ENCODE assay signal across 8 mouse cellular contexts in the genomic region with DNA sequence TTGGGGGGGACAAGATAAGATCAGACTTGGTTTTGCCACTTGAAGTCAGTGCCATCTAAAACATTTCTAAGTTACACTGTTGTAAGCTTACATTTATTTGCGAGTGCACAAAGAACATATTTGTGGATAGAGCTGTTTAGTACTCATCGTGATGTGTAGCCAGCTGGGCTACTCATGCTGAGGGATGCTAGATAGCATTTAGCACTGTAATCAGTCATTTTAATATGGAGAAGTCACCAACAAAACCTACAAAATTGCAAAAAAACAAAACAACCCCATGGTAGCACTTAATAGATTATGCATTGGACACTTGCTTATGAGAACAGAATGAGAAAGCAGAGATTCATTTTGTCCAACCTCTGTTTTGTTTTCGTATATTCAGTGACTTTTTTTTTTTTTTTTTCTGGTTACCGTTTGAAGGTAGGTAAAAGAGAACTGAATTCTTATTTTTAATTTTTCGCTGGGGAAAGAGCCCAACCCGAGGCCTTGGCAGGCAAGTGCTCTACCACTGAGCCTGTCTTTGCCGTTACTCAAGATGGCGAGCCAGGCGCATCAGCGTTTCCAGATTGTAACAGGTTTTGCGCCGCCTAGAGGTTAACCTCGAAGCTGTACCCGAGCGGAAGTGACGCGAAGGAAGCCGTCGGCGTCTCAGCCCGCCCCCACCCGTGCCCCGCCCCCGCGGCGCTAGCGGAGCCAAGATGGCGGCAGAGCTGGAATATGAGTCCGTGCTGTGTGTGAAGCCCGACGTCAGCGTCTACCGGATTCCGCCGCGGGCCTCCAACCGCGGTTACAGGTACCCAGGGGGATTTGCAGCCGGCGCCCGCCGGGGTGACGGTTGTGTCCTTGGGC. TPM values are rescaled to one million over a fixed set of nuclear protein-coding genes. Genes with fewer than 3 reads are reported as not detected.
DNase-seq lines count a peak whose midpoint lies in the region; ATAC-seq and TF ChIP-seq lines count a peak whose summit lies in the region.

A gene (plus strand): TSS at position 604 of the 849 bp plus-strand sequence.

- peak; percentile 55 for TF ChIP-seq EP300 in heart, adult 2 months (IDR thresholded peaks at IDR 0.05; ENCODE audit: insufficient read depth, low read depth, low read length)

- H3K4me2 ChIP-seq in embryonic facial prominence, embryonic 14.5 days (ENCODE audit: low read depth, low read length), result peak within 1 kb of the TSS; percentile 61
- peak within 1 kb of the TSS; percentile 67 for H3K4me2 ChIP-seq in limb, embryonic 13.5 days (replicated peaks)
- peak within 1 kb of the TSS; percentile 60 for H3K4me2 ChIP-seq in midbrain, embryonic 16.5 days (ENCODE audit: low read length)

- peak within 1 kb of the TSS; percentile 91 for H3K27ac ChIP-seq in embryonic facial prominence, embryonic 14.5 days (replicated peaks; ENCODE audit: low read depth, low read length)
- peak within 1 kb of the TSS; percentile 94 for H3K27ac ChIP-seq in heart, adult 2 months
- peak within 1 kb of the TSS; percentile 86 for H3K27ac ChIP-seq in limb, embryonic 13.5 days
- H3K27ac ChIP-seq in midbrain, embryonic 16.5 days (ENCODE audit: low read length), result peak within 1 kb of the TSS; percentile 94

- H3K79me2 ChIP-seq in heart, adult 2 months (replicated peaks; ENCODE audit: control insufficient read depth, insufficient read depth, low read length), result peaks cover 3% of the 10 kb centered on the region

- peak within 1 kb of the TSS; percentile 90 for H3K9ac ChIP-seq in embryonic facial prominence, embryonic 14.5 days (ENCODE audit: low read depth, low read length)
- peak within 1 kb of the TSS; percentile 86 for H3K9ac ChIP-seq in heart, adult 2 months (ENCODE audit: low read depth, low read length)
- H3K9ac ChIP-seq in limb, embryonic 13.5 days, result peak within 1 kb of the TSS; percentile 87
- H3K9ac ChIP-seq in midbrain, embryonic 16.5 days (ENCODE audit: low read depth, low read length), result peak within 1 kb of the TSS; percentile 85

- WGBS in embryonic facial prominence, embryonic 14.5 days, result 8% methylated on average over 38 of the region's 43 CpGs
- WGBS in heart, adult 2 months, result 7% methylated on average over 43 of the region's 43 CpGs
- 7% methylated on average over 43 of the region's 43 CpGs for WGBS in limb, embryonic 13.5 days
- 7% methylated on average over 43 of the region's 43 CpGs for WGBS in midbrain, embryonic 16.5 days

- H3K9me3 ChIP-seq in embryonic facial prominence, embryonic 14.5 days (ENCODE audit: control insufficient read depth, low read length), result no peaks in the 10 kb centered on the region
- no peaks in the 10 kb centered on the region for H3K9me3 ChIP-seq in limb, embryonic 13.5 days
- H3K9me3 ChIP-seq in midbrain, embryonic 16.5 days (replicated peaks; ENCODE audit: control insufficient read depth, low read length, poor library complexity, severe bottlenecking), result no peaks in the 10 kb centered on the region

- peak within 1 kb of the TSS; percentile 92 for H3K4me3 ChIP-seq in embryonic facial prominence, embryonic 14.5 days (ENCODE audit: low read depth, low read length)
- H3K4me3 ChIP-seq in heart, adult 2 months, result peak within 1 kb of the TSS; percentile 94
- H3K4me3 ChIP-seq in limb, embryonic 13.5 days, result peak within 1 kb of the TSS; percentile 83
- H3K4me3 ChIP-seq in midbrain, embryonic 16.5 days (ENCODE audit: low read depth, low read length), result peak within 1 kb of the TSS; percentile 88

- no peaks in the 10 kb centered on the region; the same call in 1 of the 2 replicates for H3K4me1 ChIP-seq in embryonic facial prominence, embryonic 14.5 days (ENCODE audit: control insufficient read depth, insufficient read depth, low read length)
- H3K4me1 ChIP-seq in heart, adult 2 months (ENCODE audit: control insufficient read depth, insufficient read depth, low read length), result peaks cover 2% of the 10 kb centered on the region; the same call in 1 of the 2 replicates
- H3K4me1 ChIP-seq in limb, embryonic 13.5 days, result peaks cover 16% of the 10 kb centered on the region
- peaks cover 13% of the 10 kb centered on the region for H3K4me1 ChIP-seq in midbrain, embryonic 16.5 days (ENCODE audit: control insufficient read depth, insufficient read depth, low read length)

- H3K36me3 ChIP-seq in embryonic facial prominence, embryonic 14.5 days (ENCODE audit: control insufficient read depth, insufficient read depth, low read length), result 0 out of 2 replicates have a peak, but pooled peaks cover 19% of the 10 kb centered on the region
- H3K36me3 ChIP-seq in heart, adult 2 months (ENCODE audit: control insufficient read depth, insufficient read depth, low read length), result peaks cover 8% of the 10 kb centered on the region
- H3K36me3 ChIP-seq in limb, embryonic 13.5 days, result peaks cover 25% of the 10 kb centered on the region
- 0 out of 2 replicates have a peak, but pooled peaks cover 2% of the 10 kb centered on the region for H3K36me3 ChIP-seq in midbrain, embryonic 16.5 days (ENCODE audit: control insufficient read depth, insufficient read depth, low read length)

- TF ChIP-seq CTCF in heart, adult 2 months (IDR thresholded peaks at IDR 0.05), result peak; percentile 96

- peak; percentile 79 for TF ChIP-seq POLR2A in heart, adult 2 months (IDR thresholded peaks at IDR 0.05; ENCODE audit: insufficient read depth, low read depth, low read length)

- intact Hi-C loops in heart, adult 2 months (cut with DNase I), result loop anchor here (2.0 to 5.0 kb wide), 3 partner anchors 63 to 132 kb away; no protein-coding TSS in a partner anchor

- peak; percentile 97 for ATAC-seq in embryonic facial prominence, embryonic 14.5 days (ENCODE audit: low read depth)
- peak; percentile 96 for ATAC-seq in limb, embryonic 13.5 days (ENCODE audit: low FRiP score, low read depth)
- peak; percentile 96 for ATAC-seq in midbrain, embryonic 16.5 days

- peak; percentile 99 for DNase-seq in 3T3-L1 (ENCODE audit: low read depth, low spot score)
- DNase-seq in adrenal gland, postnatal 4 days (ENCODE audit: low spot score in 2 of 2), result peak; percentile 96 to 98
- peak; percentile 98 for DNase-seq in embryonic facial prominence, embryonic 14.5 days (ENCODE audit: low spot score)
- DNase-seq in heart, adult 2 months, result peak; percentile 96 to 97
- peak; percentile 95 to 99 for DNase-seq in kidney, adult 8-10 months
- peak; percentile 94 to 98 for DNase-seq in spleen, postnatal 10 days (ENCODE audit: low spot score in 2 of 2)

- H3K27me3 ChIP-seq in embryonic facial prominence, embryonic 14.5 days (replicated peaks; ENCODE audit: control insufficient read depth, insufficient read depth, low read length), result no peaks in the 10 kb centered on the region
- H3K27me3 ChIP-seq in heart, adult 2 months (ENCODE audit: control insufficient read depth, insufficient read depth, low read length), result no peaks in the 10 kb centered on the region
- 0 out of 2 replicates have a peak, but pooled peaks cover 5% of the 10 kb centered on the region for H3K27me3 ChIP-seq in limb, embryonic 13.5 days
- H3K27me3 ChIP-seq in midbrain, embryonic 16.5 days (ENCODE audit: control insufficient read depth, insufficient read depth, low read depth, low read length), result no peaks in the 10 kb centered on the region

RNA-seq across cellular contexts. Expression of the gene that starts here (rescaled TPM):
- 10 to 100 TPM; 46.4 to 51.4 TPM for total RNA-seq in adrenal gland, postnatal 4 days (2021)
- polyA plus RNA-seq in embryonic facial prominence, embryonic 14.5 days (2014; fragmentation: Nextera tagmentation; extraction: Ambion mirVana), result 58.8 and 60.4 TPM in 2 replicates
- 10 to 100 TPM; 20.7 to 22.6 TPM for total RNA-seq in heart, adult 2 months (2021)
- 16.2 and 25.2 TPM in 2 replicates for polyA plus RNA-seq in heart, adult 2 months (2012; rRNA removed)
- 69.2 and 72.4 TPM in 2 replicates for polyA plus RNA-seq in limb, embryonic 13.5 days (2015; fragmentation: Nextera tagmentation; extraction: Ambion mirVana)
- 162 and 177 TPM in 2 replicates for polyA plus RNA-seq in midbrain, embryonic 16.5 days (2015; fragmentation: Nextera tagmentation; extraction: Ambion mirVana)

Comparison
In these comparisons a context has a peak if more than half of its experiments do, and no peak if none do; other contexts are left out.
1. Peak in every context shown above with its lines: DNase-seq, ATAC-seq, H3K4me3 ChIP-seq and H3K27ac ChIP-seq.